ENCODE assay signal across 8 mouse cellular contexts in genomic region chr4:45815542-45815941, GRCm38 (mm10). TPM values are rescaled to one million over a fixed set of nuclear protein-coding genes. Genes with fewer than 3 reads are reported as not detected.
A peak's percentile ranks its signal among the peaks of the same experiment; 100 is the strongest.
DNase-seq lines count a peak whose midpoint lies in the region; ATAC-seq and TF ChIP-seq lines count a peak whose summit lies in the region.

No protein-coding gene starts in this region.

- H3K9ac ChIP-seq in hindbrain, embryonic 12.5 days: no peak overlapping the region
- H3K9ac ChIP-seq in hindbrain, embryonic 14.5 days: no peak overlapping the region
- H3K9ac ChIP-seq in lung, postnatal 0 days (replicated peaks; ENCODE audit: low read depth): no peak overlapping the region

- no peak for ATAC-seq in hindbrain, embryonic 12.5 days (ENCODE audit: low FRiP score)
- no peak for ATAC-seq in hindbrain, embryonic 14.5 days (ENCODE audit: low FRiP score)
- no peak for ATAC-seq in lung, postnatal 0 days

- H3K4me2 ChIP-seq in hindbrain, embryonic 12.5 days (replicated peaks): no peak overlapping the region
- no peak overlapping the region for H3K4me2 ChIP-seq in hindbrain, embryonic 14.5 days (replicated peaks)
- H3K4me2 ChIP-seq in lung, postnatal 0 days (replicated peaks; ENCODE audit: low read depth, low read length): no peak overlapping the region

- H3K27ac ChIP-seq in hindbrain, embryonic 10.5 days: peak overlapping the region; percentile 66; the same call in 1 of the 2 replicates
- H3K27ac ChIP-seq in hindbrain, embryonic 12.5 days: no peak overlapping the region
- H3K27ac ChIP-seq in hindbrain, embryonic 14.5 days: no peak overlapping the region
- H3K27ac ChIP-seq in lung, postnatal 0 days (ENCODE audit: low read length): no peak overlapping the region

- DNase-seq in hindbrain, embryonic 10.5 days (ENCODE audit: low spot score): peak; percentile 82
- DNase-seq in 3T3-L1 (ENCODE audit: low read depth, low spot score): peak; percentile 20
- peak; percentile 94 for DNase-seq in R1 (ENCODE audit: low read depth, low spot score)
- peak; percentile 77 for DNase-seq in embryo, embryonic 10 days (ENCODE audit: low spot score)
- DNase-seq in hindbrain, embryonic 14.5 days (ENCODE audit: low spot score): peak; percentile 71
- peak; percentile 26 for DNase-seq in lung, postnatal 0 days (ENCODE audit: low spot score)
- DNase-seq in thymus, postnatal 10 days (ENCODE audit: low spot score in 2 of 2): peak; percentile 10 to 49

- H3K27me3 ChIP-seq in hindbrain, embryonic 10.5 days (ENCODE audit: insufficient read depth, poor library complexity, severe bottlenecking): peaks cover 14% of the 10 kb centered on the region
- no peaks in the 10 kb centered on the region for H3K27me3 ChIP-seq in hindbrain, embryonic 12.5 days
- H3K27me3 ChIP-seq in hindbrain, embryonic 14.5 days (ENCODE audit: control insufficient read depth, insufficient read depth, low read length): no peaks in the 10 kb centered on the region
- no peaks in the 10 kb centered on the region for H3K27me3 ChIP-seq in lung, postnatal 0 days (replicated peaks; ENCODE audit: insufficient read depth, low read length)

- H3K9me3 ChIP-seq in hindbrain, embryonic 10.5 days: no peaks in the 10 kb centered on the region
- no peaks in the 10 kb centered on the region for H3K9me3 ChIP-seq in hindbrain, embryonic 12.5 days (replicated peaks)
- no peaks in the 10 kb centered on the region for H3K9me3 ChIP-seq in hindbrain, embryonic 14.5 days (ENCODE audit: control insufficient read depth, low read length)
- no peaks in the 10 kb centered on the region for H3K9me3 ChIP-seq in lung, postnatal 0 days (ENCODE audit: low read length)

- 19% methylated on average over 7 of the region's 7 CpGs for WGBS in hindbrain, embryonic 10.5 days
- 23% methylated on average over 7 of the region's 7 CpGs for WGBS in hindbrain, embryonic 12.5 days
- 20% methylated on average over 7 of the region's 7 CpGs for WGBS in hindbrain, embryonic 14.5 days
- WGBS in lung, postnatal 0 days: 48% methylated on average over 7 of the region's 7 CpGs

- H3K4me3 ChIP-seq in hindbrain, embryonic 10.5 days: no peak overlapping the region
- H3K4me3 ChIP-seq in hindbrain, embryonic 12.5 days: no peak overlapping the region
- no peak overlapping the region for H3K4me3 ChIP-seq in hindbrain, embryonic 14.5 days (replicated peaks; ENCODE audit: low read length)
- no peak overlapping the region for H3K4me3 ChIP-seq in lung, postnatal 0 days (ENCODE audit: low read depth, low read length)

- no peak for TF ChIP-seq EP300 in lung, postnatal 0 days (IDR thresholded peaks at IDR 0.05)

- peaks cover 35% of the 10 kb centered on the region for H3K36me3 ChIP-seq in hindbrain, embryonic 10.5 days
- peaks cover 31% of the 10 kb centered on the region for H3K36me3 ChIP-seq in hindbrain, embryonic 12.5 days
- H3K36me3 ChIP-seq in hindbrain, embryonic 14.5 days (replicated peaks; ENCODE audit: control insufficient read depth, insufficient read depth): peaks cover 30% of the 10 kb centered on the region
- H3K36me3 ChIP-seq in lung, postnatal 0 days (ENCODE audit: insufficient read depth, low read length): no peaks in the 10 kb centered on the region

- H3K4me1 ChIP-seq in hindbrain, embryonic 10.5 days (replicated peaks): peaks cover 62% of the 10 kb centered on the region
- peaks cover 34% of the 10 kb centered on the region for H3K4me1 ChIP-seq in hindbrain, embryonic 12.5 days
- H3K4me1 ChIP-seq in hindbrain, embryonic 14.5 days (replicated peaks; ENCODE audit: control insufficient read depth, insufficient read depth, low read length): peaks cover 32% of the 10 kb centered on the region
- H3K4me1 ChIP-seq in lung, postnatal 0 days (ENCODE audit: insufficient read depth, low read depth, low read length): peaks cover 5% of the 10 kb centered on the region; the same call in 1 of the 2 replicates

- peak; percentile 57 for TF ChIP-seq CTCF in lung, postnatal 0 days (IDR thresholded peaks at IDR 0.05)

RNA-seq across cellular contexts. Expression of gene Igfbpl1, which starts 11.2 kb away (rescaled TPM):
- 13.7 and 56.4 TPM in 2 replicates for polyA plus RNA-seq in hindbrain, embryonic 10.5 days (2016; fragmentation: Nextera tagmentation; extraction: Ambion mirVana)
- polyA plus RNA-seq in hindbrain, embryonic 12.5 days (2016; fragmentation: Nextera tagmentation; extraction: Ambion mirVana): 47.2 and 48.7 TPM in 2 replicates
- polyA plus RNA-seq in hindbrain, embryonic 14.5 days (2014; fragmentation: Nextera tagmentation; extraction: Ambion mirVana): 53.9 and 60.9 TPM in 2 replicates
- polyA plus RNA-seq in lung, postnatal 0 days (2015; fragmentation: Nextera tagmentation; extraction: Ambion mirVana): not detected in 2 replicates

RNA-seq across cellular contexts. Expression of gene Aldh1b1, which starts 16.7 kb away (rescaled TPM):
- 7.3 and 7.4 TPM in 2 replicates for polyA plus RNA-seq in hindbrain, embryonic 10.5 days (2016; fragmentation: Nextera tagmentation; extraction: Ambion mirVana)
- polyA plus RNA-seq in hindbrain, embryonic 12.5 days (2016; fragmentation: Nextera tagmentation; extraction: Ambion mirVana): 7.4 and 7.6 TPM in 2 replicates
- polyA plus RNA-seq in hindbrain, embryonic 14.5 days (2014; fragmentation: Nextera tagmentation; extraction: Ambion mirVana): 9.6 and 10.8 TPM in 2 replicates
- 3.7 and 5.5 TPM in 2 replicates for polyA plus RNA-seq in lung, postnatal 0 days (2015; fragmentation: Nextera tagmentation; extraction: Ambion mirVana)

RNA-seq across cellular contexts. Expression of gene Stra6l, which starts 32.9 kb away (rescaled TPM):
- polyA plus RNA-seq in hindbrain, embryonic 10.5 days (2016; fragmentation: Nextera tagmentation; extraction: Ambion mirVana): 0.29 and 0.54 TPM in 2 replicates
- polyA plus RNA-seq in hindbrain, embryonic 12.5 days (2016; fragmentation: Nextera tagmentation; extraction: Ambion mirVana): 0.43 and 0.64 TPM in 2 replicates
- 0.23 and 0.50 TPM in 2 replicates for polyA plus RNA-seq in hindbrain, embryonic 14.5 days (2014; fragmentation: Nextera tagmentation; extraction: Ambion mirVana)
- 0.05 TPM in 1 of 2 replicates, not detected in the other for polyA plus RNA-seq in lung, postnatal 0 days (2015; fragmentation: Nextera tagmentation; extraction: Ambion mirVana)

Comparison
In these comparisons a context has a peak if more than half of its experiments do, and no peak if none do; other contexts are left out.
1. DNase-seq: peak in every context shown above with its lines; median percentile 94 in R1; 82 in hindbrain, embryonic 10.5 days; 77 in embryo, embryonic 10 days; 71 in hindbrain, embryonic 14.5 days; 30 in thymus, postnatal 10 days; 26 in lung, postnatal 0 days; 20 in 3T3-L1.
2. RNA of gene Igfbpl1, which starts 11.2 kb away (polyA plus RNA-seq): 53.9 to 60.9 TPM in hindbrain, embryonic 14.5 days, 13.7 to 56.4 TPM in hindbrain, embryonic 10.5 days and 47.2 to 48.7 TPM in hindbrain, embryonic 12.5 days; not detected in lung, postnatal 0 days; every median in the first group is over 10 times any median in the second.